Mouse (Mus musculus): ENCODE measurements around the gene Tdp1.

Gene Tdp1

GRCm38 (mm10) chr12:99942441-99942840 lies 58.1 kb downstream of the Tdp1 start:
- intact Hi-C loops (cut with DNase I), result no loop called here

GRCm38 (mm10) chr12:99952928-99953327 lies 68.6 kb downstream of the Tdp1 start:
- intact Hi-C loops (cut with DNase I), result loop anchor here (5.0 kb wide), 1 partner anchor 154 kb away; no protein-coding TSS in a partner anchor

GRCm38 (mm10) chr12:99956411-99956810 lies 72.1 kb downstream of the Tdp1 start:
- intact Hi-C loops (cut with DNase I), result no loop called here

- intact Hi-C loops (cut with DNase I), result no loop called here
Observed at GRCm38 (mm10) chr12:99958068-99959060, 74.0 kb downstream of the Tdp1 start.

- intact Hi-C loops (cut with DNase I), result no loop called here
Observed at GRCm38 (mm10) chr12:99959291-99959690, 75.0 kb downstream of the Tdp1 start.

- intact Hi-C loops (cut with DNase I), result loop anchor here (10.0 kb wide), 1 partner anchor 875 kb away; no protein-coding TSS in a partner anchor
Observed at GRCm38 (mm10) chr12:99959930-99960329, 75.6 kb downstream of the Tdp1 start.

GRCm38 (mm10) chr12:99960675-99961074 lies 76.4 kb downstream of the Tdp1 start:
- intact Hi-C loops (cut with DNase I), result loop anchor here (10.0 kb wide), 1 partner anchor 876 kb away; no protein-coding TSS in a partner anchor

- intact Hi-C loops (cut with DNase I), result loop anchor here (2.0 to 10.0 kb wide), 2 partner anchors 64 to 880 kb away; no protein-coding TSS in a partner anchor
Observed at GRCm38 (mm10) chr12:99964301-99965202, 80.2 kb downstream of the Tdp1 start, which contains the start of gene Kcnk13. Gene Kcnk13, plus strand, starts transcription at chr12:99964499.

- intact Hi-C loops (cut with DNase I), result loop anchor here (2.0 to 10.0 kb wide), 2 partner anchors 65 to 881 kb away; no protein-coding TSS in a partner anchor
Observed at GRCm38 (mm10) chr12:99965203-99966115, 81.1 kb downstream of the Tdp1 start.

- intact Hi-C loops (cut with DNase I), result loop anchor here (10.0 kb wide), 1 partner anchor 881 kb away; no protein-coding TSS in a partner anchor
Observed at GRCm38 (mm10) chr12:99966116-99966770, 81.9 kb downstream of the Tdp1 start.

GRCm38 (mm10) chr12:99966881-99967363 lies 82.6 kb downstream of the Tdp1 start:
- intact Hi-C loops (cut with DNase I), result loop anchor here (10.0 kb wide), 1 partner anchor 882 kb away; no protein-coding TSS in a partner anchor

- intact Hi-C loops (cut with DNase I), result loop anchor here (2.0 to 10.0 kb wide), 2 partner anchors 133 to 885 kb away; no protein-coding TSS in a partner anchor
Observed at GRCm38 (mm10) chr12:99969906-99970305, 85.6 kb downstream of the Tdp1 start.

GRCm38 (mm10) chr12:99971205-99971894 lies 87.0 kb downstream of the Tdp1 start:
- intact Hi-C loops (cut with DNase I), result loop anchor here (2.0 kb wide), 1 partner anchor 131 kb away; no protein-coding TSS in a partner anchor

- intact Hi-C loops (cut with DNase I), result no loop called here
Observed at GRCm38 (mm10) chr12:99972825-99973224, 88.5 kb downstream of the Tdp1 start.

- intact Hi-C loops (cut with DNase I), result no loop called here
Observed at GRCm38 (mm10) chr12:99973659-99974058, 89.3 kb downstream of the Tdp1 start.

- intact Hi-C loops (cut with DNase I), result no loop called here
Observed at GRCm38 (mm10) chr12:99979541-99979940, 95.2 kb downstream of the Tdp1 start.

- intact Hi-C loops (cut with DNase I), result no loop called here
Observed at GRCm38 (mm10) chr12:99986797-99987196, 102.5 kb downstream of the Tdp1 start.

- intact Hi-C loops (cut with DNase I), result no loop called here
Observed at GRCm38 (mm10) chr12:99988144-99988543, 103.8 kb downstream of the Tdp1 start.

Data from adrenal gland (tissue).